Mouse (Mus musculus) CH12.LX (cell line): ENCODE results near the gene Nav1.

Source experiments
- CTCF ChIP-seq, 2 experiments: IDR thresholded peaks in 1 of 2; conservative IDR thresholded peaks in 1 of 2; 2 replicates each; pipeline ENCODE4 v1.5.1; 2011 to 2012; ENCODE audit warnings: low read depth in 2 of 2, low read length in 2 of 2, improper control_type of control experiment in 1 of 2, inconsistent platforms in 1 of 2, mild to moderate bottlenecking in 1 of 2, moderate library complexity in 1 of 2
- JUN ChIP-seq: IDR thresholded peaks from 2 replicates; pipeline ENCODE4 v1.6.1; 2011; ENCODE audit warnings: low read depth, mild to moderate bottlenecking, low read length, improper control_type of control experiment, moderate library complexity; ENCODE audit not compliant: insufficient read depth
- KAT2A ChIP-seq: IDR thresholded peaks from 2 replicates; pipeline ENCODE4 v1.6.1; 2012; ENCODE audit warnings: low read length, improper control_type of control experiment, inconsistent platforms; ENCODE audit not compliant: insufficient replicate concordance
- MAX ChIP-seq: IDR thresholded peaks from 2 replicates; pipeline ENCODE4 v1.6.1; 2011; ENCODE audit warnings: low read length, improper control_type of control experiment
- MEF2A ChIP-seq: IDR thresholded peaks from 2 replicates; pipeline ENCODE4 v1.6.1; 2014; ENCODE audit warnings: low read depth, mild to moderate bottlenecking, inconsistent platforms, low read length, improper control_type of control experiment, borderline replicate concordance
- POLR2A ChIP-seq: IDR thresholded peaks from 2 replicates; pipeline ENCODE4 v1.6.1; 2011; ENCODE audit warnings: low read depth, mild to moderate bottlenecking, improper control_type of control experiment, low read length
- POLR2AphosphoS2 ChIP-seq: IDR thresholded peaks from 2 replicates; pipeline ENCODE4 v1.6.1; 2011; ENCODE audit warnings: low read depth, low read length, improper control_type of control experiment
- RCOR1 ChIP-seq: conservative IDR thresholded peaks from 2 replicates; pipeline ENCODE4 v1.6.1; 2012; ENCODE audit warnings: low read depth, mild to moderate bottlenecking, inconsistent platforms, low read length, improper control_type of control experiment
- TCF12 ChIP-seq: IDR thresholded peaks from 2 replicates; pipeline ENCODE4 v1.6.1; 2014; ENCODE audit warnings: low read depth, mild to moderate bottlenecking, inconsistent platforms, low read length, improper control_type of control experiment
- UBTF ChIP-seq: IDR thresholded peaks from 2 replicates; pipeline ENCODE4 v1.6.1; 2012; ENCODE audit warnings: low read depth, mild to moderate bottlenecking, inconsistent platforms, low read length, improper control_type of control experiment, moderate library complexity
- ZKSCAN1 ChIP-seq: IDR thresholded peaks from 2 replicates; pipeline ENCODE4 v1.6.1; 2012; ENCODE audit warnings: low read depth, inconsistent platforms, low read length, improper control_type of control experiment, borderline replicate concordance
- ZNF384 ChIP-seq: IDR thresholded peaks from 2 replicates; pipeline ENCODE4 v1.6.1; 2012; ENCODE audit warnings: low read depth, low read length, improper control_type of control experiment, inconsistent platforms

GRCm38 (mm10) chr1:135426645-135427044 lies 180.4 kb downstream of the Nav1 start:
- TF ChIP-seq ZKSCAN1, result no peak
- 0 out of 2 replicates have a peak, but pooled peaks have one; percentile 23 for TF ChIP-seq KAT2A
- no peak for TF ChIP-seq POLR2AphosphoS2
- no peak for TF ChIP-seq UBTF
- no peak for TF ChIP-seq CTCF (conservative IDR thresholded peaks at IDR 0.05 in 1 of 2, IDR thresholded peaks at IDR 0.05 in 1 of 2; ENCODE audit: low read depth in 2 of 2, low read length in 2 of 2)
- TF ChIP-seq POLR2A, result no peak
- no peak for TF ChIP-seq JUN
- no peak for TF ChIP-seq RCOR1
- no peak for TF ChIP-seq TCF12
- TF ChIP-seq MAX, result no peak
- no peak for TF ChIP-seq MEF2A
- no peak for TF ChIP-seq ZNF384
